Mouse (Mus musculus): ENCODE measurements around the gene Bpifb1. TPM values are rescaled to one million over a fixed set of nuclear protein-coding genes. Genes with fewer than 3 reads are reported as not detected.
"Not testable (repeated sequence)": the region's sequence is repeated elsewhere in the genome, so short reads cannot be mapped to it uniquely, and the experiment has no call there.

Bpifb1 gene
- polyA plus RNA-seq, 1 experiment = 1.5 TPM

GRCm38 (mm10) chr2:154223265-154223916, 32.8 kb downstream of the Bpifb1 start, which contains the start of gene Bpifb5:
Bpifb5 (plus strand) TSS chr2:154223742.
- DNase-seq = no peak
- no peak within 1 kb of the TSS for H3K4me3 ChIP-seq (ENCODE audit: control insufficient read depth, insufficient read depth, low read length)
- H3K27ac ChIP-seq (ENCODE audit: control insufficient read depth, insufficient read depth, low read length) = no peak within 1 kb of the TSS
- H3K36me3 ChIP-seq (ENCODE audit: control insufficient read depth, insufficient read depth, low read length) = no peaks in the 10 kb centered on the region
- H3K4me1 ChIP-seq (replicated peaks; ENCODE audit: control insufficient read depth, insufficient read depth, low read length) = 0 out of 2 replicates have a peak, but pooled peaks cover 3% of the 10 kb centered on the region
- WGBS = 40% methylated on average over 14 of the region's 14 CpGs
- H3K27me3 ChIP-seq (ENCODE audit: control insufficient read depth, insufficient read depth, low read length) = no peaks in the 10 kb centered on the region
- no peak for TF ChIP-seq POLR2A (IDR thresholded peaks at IDR 0.05; ENCODE audit: control insufficient read depth, extremely low read depth, insufficient read depth, low read length, poor library complexity)
- TF ChIP-seq CTCF (IDR thresholded peaks at IDR 0.05; ENCODE audit: borderline replicate concordance, control insufficient read depth, extremely low read depth, insufficient read depth, low read length, poor library complexity) = no peak

- H3K4me1 ChIP-seq (replicated peaks; ENCODE audit: control insufficient read depth, insufficient read depth, low read length) = 0 out of 2 replicates have a peak, but pooled peaks cover 3% of the 10 kb centered on the region
- TF ChIP-seq POLR2A (IDR thresholded peaks at IDR 0.05; ENCODE audit: control insufficient read depth, extremely low read depth, insufficient read depth, low read length, poor library complexity) (no peak), CTCF (IDR thresholded peaks at IDR 0.05; ENCODE audit: borderline replicate concordance, control insufficient read depth, extremely low read depth, insufficient read depth, low read length, poor library complexity) (no peak)
- 89% methylated on average over 2 of the region's 2 CpGs for WGBS
- no peaks in the 10 kb centered on the region for H3K36me3 ChIP-seq (ENCODE audit: control insufficient read depth, insufficient read depth, low read length)
- no peaks in the 10 kb centered on the region for H3K27me3 ChIP-seq (ENCODE audit: control insufficient read depth, insufficient read depth, low read length)
- no peak overlapping the region for H3K4me3 ChIP-seq (ENCODE audit: control insufficient read depth, insufficient read depth, low read length)
- no peak overlapping the region for H3K27ac ChIP-seq (ENCODE audit: control insufficient read depth, insufficient read depth, low read length)
- DNase-seq = no peak
Observed at GRCm38 (mm10) chr2:154223917-154224273, 33.3 kb downstream of the Bpifb1 start.

- H3K4me1 ChIP-seq (replicated peaks; ENCODE audit: control insufficient read depth, insufficient read depth, low read length) = 0 out of 2 replicates have a peak, but pooled peaks cover 3% of the 10 kb centered on the region
- WGBS = 75% methylated on average over 4 of the region's 4 CpGs
- H3K4me3 ChIP-seq (ENCODE audit: control insufficient read depth, insufficient read depth, low read length) = no peak overlapping the region
- no peaks in the 10 kb centered on the region for H3K27me3 ChIP-seq (ENCODE audit: control insufficient read depth, insufficient read depth, low read length)
- TF ChIP-seq CTCF (IDR thresholded peaks at IDR 0.05; ENCODE audit: borderline replicate concordance, control insufficient read depth, extremely low read depth, insufficient read depth, low read length, poor library complexity) (no peak), POLR2A (IDR thresholded peaks at IDR 0.05; ENCODE audit: control insufficient read depth, extremely low read depth, insufficient read depth, low read length, poor library complexity) (no peak)
- no peak overlapping the region for H3K27ac ChIP-seq (ENCODE audit: control insufficient read depth, insufficient read depth, low read length)
- no peaks in the 10 kb centered on the region for H3K36me3 ChIP-seq (ENCODE audit: control insufficient read depth, insufficient read depth, low read length)
- no peak for DNase-seq
Observed at GRCm38 (mm10) chr2:154226991-154227390, 36.4 kb downstream of the Bpifb1 start.

GRCm38 (mm10) chr2:154227830-154228229, 37.2 kb downstream of the Bpifb1 start:
- H3K4me1 ChIP-seq (replicated peaks; ENCODE audit: control insufficient read depth, insufficient read depth, low read length) = 0 out of 2 replicates have a peak, but pooled peaks cover 3% of the 10 kb centered on the region
- H3K36me3 ChIP-seq (ENCODE audit: control insufficient read depth, insufficient read depth, low read length) = no peaks in the 10 kb centered on the region
- TF ChIP-seq POLR2A (IDR thresholded peaks at IDR 0.05; ENCODE audit: control insufficient read depth, extremely low read depth, insufficient read depth, low read length, poor library complexity) (no peak), CTCF (IDR thresholded peaks at IDR 0.05; ENCODE audit: borderline replicate concordance, control insufficient read depth, extremely low read depth, insufficient read depth, low read length, poor library complexity) (no peak)
- no peak overlapping the region for H3K4me3 ChIP-seq (ENCODE audit: control insufficient read depth, insufficient read depth, low read length)
- WGBS = 91% methylated on average over 5 of the region's 5 CpGs
- no peak for DNase-seq
- H3K27me3 ChIP-seq (ENCODE audit: control insufficient read depth, insufficient read depth, low read length) = no peaks in the 10 kb centered on the region
- no peak overlapping the region for H3K27ac ChIP-seq (ENCODE audit: control insufficient read depth, insufficient read depth, low read length)

GRCm38 (mm10) chr2:154233426-154233825, 42.8 kb downstream of the Bpifb1 start:
- no peak for DNase-seq
- H3K27me3 ChIP-seq (ENCODE audit: control insufficient read depth, insufficient read depth, low read length) = no peaks in the 10 kb centered on the region
- no peak for TF ChIP-seq CTCF (IDR thresholded peaks at IDR 0.05; ENCODE audit: borderline replicate concordance, control insufficient read depth, extremely low read depth, insufficient read depth, low read length, poor library complexity)
- no peak for TF ChIP-seq POLR2A (IDR thresholded peaks at IDR 0.05; ENCODE audit: control insufficient read depth, extremely low read depth, insufficient read depth, low read length, poor library complexity)
- H3K4me1 ChIP-seq (replicated peaks; ENCODE audit: control insufficient read depth, insufficient read depth, low read length) = no peaks in the 10 kb centered on the region
- H3K4me3 ChIP-seq (ENCODE audit: control insufficient read depth, insufficient read depth, low read length) = no peak overlapping the region
- 94% methylated on average over 6 of the region's 6 CpGs for WGBS
- no peak overlapping the region for H3K27ac ChIP-seq (ENCODE audit: control insufficient read depth, insufficient read depth, low read length)
- H3K36me3 ChIP-seq (ENCODE audit: control insufficient read depth, insufficient read depth, low read length) = no peaks in the 10 kb centered on the region

- Histone ChIP-seq H3K27me3 (ENCODE audit: control insufficient read depth, insufficient read depth, low read length) (no peaks in the 10 kb centered on the region), H3K4me1 (replicated peaks; ENCODE audit: control insufficient read depth, insufficient read depth, low read length) (no peaks in the 10 kb centered on the region), H3K27ac (ENCODE audit: control insufficient read depth, insufficient read depth, low read length) (no peak overlapping the region), H3K36me3 (ENCODE audit: control insufficient read depth, insufficient read depth, low read length) (no peaks in the 10 kb centered on the region), H3K4me3 (ENCODE audit: control insufficient read depth, insufficient read depth, low read length) (no peak overlapping the region)
- TF ChIP-seq POLR2A (IDR thresholded peaks at IDR 0.05; ENCODE audit: control insufficient read depth, extremely low read depth, insufficient read depth, low read length, poor library complexity) = no peak
- TF ChIP-seq CTCF (IDR thresholded peaks at IDR 0.05; ENCODE audit: borderline replicate concordance, control insufficient read depth, extremely low read depth, insufficient read depth, low read length, poor library complexity) = no peak
- no peak for DNase-seq
- WGBS = 95% methylated on average over 6 of the region's 6 CpGs
Observed at GRCm38 (mm10) chr2:154240771-154241170, 50.2 kb downstream of the Bpifb1 start.

GRCm38 (mm10) chr2:154242726-154243125, 52.1 kb downstream of the Bpifb1 start:
- 94% methylated on average over 12 of the region's 12 CpGs for WGBS
- not testable (repeated sequence) for H3K4me3 ChIP-seq (ENCODE audit: control insufficient read depth, insufficient read depth, low read length); H3K27me3 ChIP-seq (ENCODE audit: control insufficient read depth, insufficient read depth, low read length); DNase-seq; H3K4me1 ChIP-seq (replicated peaks; ENCODE audit: control insufficient read depth, insufficient read depth, low read length); H3K36me3 ChIP-seq (ENCODE audit: control insufficient read depth, insufficient read depth, low read length); H3K27ac ChIP-seq (ENCODE audit: control insufficient read depth, insufficient read depth, low read length)

All from thymus, adult 2 months (tissue).